Mouse (Mus musculus) bone marrow, adult 2 months (tissue): ENCODE measurements around the gene Fpgs. TPM values are rescaled to one million over a fixed set of nuclear protein-coding genes. Genes with fewer than 3 reads are reported as not detected.

Source experiments
- H3K27ac ChIP-seq: fragments of 200-500 bp; 2 replicates; pipeline ENCODE4 v1.5.1; 2012; ENCODE audit warnings: low read depth, mild to moderate bottlenecking, control low read depth, inconsistent platforms, low read length; ENCODE audit not compliant: control insufficient read depth, poor library complexity, insufficient read depth
- H3K4me1 ChIP-seq: fragments of 200-500 bp; 2 replicates; pipeline ENCODE4 v1.6.1; 2011; ENCODE audit warnings: low read length; ENCODE audit not compliant: control insufficient read depth, insufficient read depth
- H3K4me3 ChIP-seq: fragments of 200-500 bp; replicated peaks from 2 replicates; pipeline ENCODE3; 2011; ENCODE audit warnings: mild to moderate bottlenecking, low read depth, low read length, control low read depth; ENCODE audit not compliant: control insufficient read depth
- CTCF ChIP-seq: fragments of 200-500 bp; IDR thresholded peaks from 2 replicates; pipeline ENCODE4 v1.5.1; 2011; ENCODE audit warnings: low read length, control low read depth; ENCODE audit not compliant: control insufficient read depth, insufficient read depth
- POLR2A ChIP-seq: fragments of 200-500 bp; IDR thresholded peaks from 2 replicates; pipeline ENCODE4 v1.6.1; 2011; ENCODE audit warnings: low read depth, mild to moderate bottlenecking, control low read depth, low read length, borderline replicate concordance; ENCODE audit not compliant: control insufficient read depth
- WGBS: fragments of 180-500 bp; shearing (Covaris S2); methylation state at CpG from one replicate; pipeline ENCODE4 v1.1.7; 2018; 5-methylcytosine and 5-hydroxymethylcytosine counted together
- polyA plus RNA-seq: library from polyadenylated mRNA; stranded (reverse); fragments of >200 nt; gene quantifications from 2 replicates; pipeline ENCODE4 v1.2.4, GENCODE M21; 2011; ENCODE audit warnings: low replicate concordance; ENCODE audit not compliant: missing spikeins, insufficient read depth, insufficient read length

Gene Fpgs
- 14.9 and 24.4 TPM in 2 replicates for polyA plus RNA-seq

DNA sequence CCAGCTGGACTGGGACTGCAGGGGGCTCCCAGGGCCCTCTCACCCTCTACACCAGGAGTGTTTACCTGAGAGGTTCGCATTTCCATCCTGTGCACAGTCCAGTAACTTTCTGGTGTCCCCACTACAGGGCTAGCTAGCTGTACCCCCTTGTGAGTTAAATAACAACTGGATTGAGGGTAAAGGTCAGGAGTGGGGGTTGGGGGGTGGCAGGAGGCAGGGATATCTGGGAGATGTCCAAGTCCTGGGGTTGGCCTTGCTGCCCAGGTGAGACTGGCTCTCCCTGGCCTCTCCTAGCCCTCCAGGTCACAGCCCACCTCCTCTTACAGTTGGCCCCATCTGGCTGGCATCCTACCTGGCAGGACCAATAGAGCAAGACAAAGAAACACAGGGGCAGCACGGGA lies at the start of gene Fpgs:
Gene Fpgs, minus strand, starts transcription at position 125 of the 401 bp plus-strand sequence.
- WGBS = 79% methylated on average over 2 of the region's 2 CpGs
- no peaks in the 10 kb centered on the region for H3K4me1 ChIP-seq
- no peak within 1 kb of the TSS for H3K27ac ChIP-seq
- no peak within 1 kb of the TSS for H3K4me3 ChIP-seq
- TF ChIP-seq POLR2A (no peak), CTCF (no peak)

DNA sequence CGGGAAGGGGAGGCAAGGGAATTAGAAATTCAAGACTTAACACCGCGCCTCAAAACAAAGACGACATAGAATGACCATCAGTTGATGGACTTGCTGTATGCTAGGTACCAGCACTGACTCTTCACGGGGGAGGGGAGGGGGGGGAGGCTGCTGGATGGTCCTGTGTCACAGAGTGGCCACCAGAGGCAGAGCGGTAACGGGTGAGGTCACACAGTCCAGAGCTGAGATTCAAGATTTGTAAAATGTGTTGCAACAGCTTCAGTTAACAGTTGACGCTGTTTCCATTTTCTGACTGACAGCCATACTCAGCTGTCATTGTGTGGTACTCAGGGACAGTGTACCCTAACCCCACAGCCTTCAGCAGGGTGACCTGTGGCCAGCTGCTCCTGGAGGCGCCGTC lies 48.2 kb upstream of the Fpgs start:
- 69% methylated on average over 10 of the region's 10 CpGs for WGBS
- TF ChIP-seq POLR2A = no peak
- TF ChIP-seq CTCF = no peak
- Histone ChIP-seq H3K27ac (no peak overlapping the region), H3K4me1 (no peaks in the 10 kb centered on the region), H3K4me3 (no peak overlapping the region)

DNA sequence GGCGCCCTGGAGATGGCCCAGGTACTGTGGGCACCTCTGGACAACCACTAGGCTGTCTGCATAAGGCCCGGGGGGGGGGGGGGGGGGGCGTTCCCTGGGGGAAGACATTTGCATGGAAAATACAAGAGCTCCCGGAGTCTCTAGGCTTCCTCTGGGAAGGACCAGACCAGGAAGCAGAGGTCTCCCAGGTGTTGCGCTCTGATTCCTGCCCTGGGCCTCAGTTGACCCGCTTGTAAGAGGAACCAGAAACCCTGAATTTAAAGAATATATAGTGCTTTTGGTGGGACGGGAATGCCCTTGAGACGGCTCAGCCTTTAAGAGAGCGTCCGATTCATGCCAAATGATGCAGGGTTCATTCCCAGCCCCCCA lies 47.7 kb upstream of the Fpgs start:
- TF ChIP-seq CTCF (no peak), POLR2A (no peak)
- Histone ChIP-seq H3K4me3 (no peak overlapping the region), H3K4me1 (no peaks in the 10 kb centered on the region), H3K27ac (no peak overlapping the region)
- 79% methylated on average over 10 of the region's 10 CpGs for WGBS

DNA sequence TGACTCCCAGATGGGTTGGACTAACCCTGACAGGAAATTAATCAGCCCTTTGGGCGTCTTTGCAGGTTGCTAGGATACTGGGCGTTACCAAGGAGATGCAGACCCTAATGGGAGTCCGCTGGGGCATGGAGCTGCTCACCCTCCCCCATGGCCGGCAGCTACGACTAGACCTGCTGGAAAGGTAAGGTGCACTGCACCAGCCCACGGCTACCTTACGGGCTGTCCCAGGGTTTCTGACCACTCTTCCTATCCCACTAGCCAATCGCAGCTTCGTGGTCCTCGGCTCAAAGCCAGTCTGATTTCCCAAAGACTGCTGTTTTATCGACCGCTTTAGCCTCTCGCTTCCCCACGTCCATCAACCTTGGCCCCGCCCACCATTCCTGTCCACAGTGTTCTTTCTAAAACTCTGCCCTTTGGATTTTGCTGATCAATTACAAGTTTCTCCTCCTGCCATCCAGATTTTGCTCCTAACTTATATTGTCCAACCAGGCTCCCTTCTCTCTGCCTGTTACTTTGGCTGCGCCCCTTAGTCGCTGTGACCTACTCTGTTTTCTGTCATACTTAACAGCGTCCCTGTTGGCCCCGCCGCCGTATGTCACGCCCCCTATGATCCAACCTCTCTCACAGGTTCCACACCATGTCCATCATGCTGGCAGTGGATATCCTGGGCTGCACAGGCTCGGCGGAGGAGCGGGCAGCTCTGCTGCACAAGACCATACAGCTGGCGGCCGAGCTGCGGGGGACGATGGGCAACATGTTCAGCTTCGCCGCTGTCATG lies 47.1 kb upstream of the Fpgs start:
- H3K4me3 ChIP-seq = no peak overlapping the region
- WGBS = 88% methylated on average over 31 of the region's 31 CpGs
- H3K4me1 ChIP-seq = no peaks in the 10 kb centered on the region
- no peak for TF ChIP-seq POLR2A
- TF ChIP-seq CTCF = no peak
- no peak overlapping the region for H3K27ac ChIP-seq

DNA sequence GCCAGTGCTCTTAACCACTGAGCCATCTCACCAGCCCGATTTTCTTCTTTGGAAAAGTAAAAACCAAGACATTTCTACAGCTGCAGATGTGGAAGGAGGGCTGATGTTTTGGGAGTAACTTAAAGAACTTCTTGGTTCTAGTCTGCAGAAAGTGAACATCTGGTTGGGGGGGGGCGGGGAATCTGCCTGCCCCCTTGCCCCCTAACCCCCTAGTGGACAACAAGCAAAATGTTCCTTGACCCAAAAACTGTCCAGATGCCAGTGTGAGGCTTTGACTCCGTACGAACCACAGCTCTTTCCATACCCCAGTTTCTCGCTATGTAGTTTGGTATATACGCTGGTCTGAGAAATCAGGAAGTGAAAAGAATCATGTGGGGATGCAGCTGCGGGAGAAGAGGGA lies 46.3 kb upstream of the Fpgs start:
- H3K4me1 ChIP-seq = no peaks in the 10 kb centered on the region
- WGBS = 71% methylated on average over 7 of the region's 7 CpGs
- no peak overlapping the region for H3K27ac ChIP-seq
- H3K4me3 ChIP-seq = no peak overlapping the region
- TF ChIP-seq POLR2A (no peak), CTCF (no peak)

DNA sequence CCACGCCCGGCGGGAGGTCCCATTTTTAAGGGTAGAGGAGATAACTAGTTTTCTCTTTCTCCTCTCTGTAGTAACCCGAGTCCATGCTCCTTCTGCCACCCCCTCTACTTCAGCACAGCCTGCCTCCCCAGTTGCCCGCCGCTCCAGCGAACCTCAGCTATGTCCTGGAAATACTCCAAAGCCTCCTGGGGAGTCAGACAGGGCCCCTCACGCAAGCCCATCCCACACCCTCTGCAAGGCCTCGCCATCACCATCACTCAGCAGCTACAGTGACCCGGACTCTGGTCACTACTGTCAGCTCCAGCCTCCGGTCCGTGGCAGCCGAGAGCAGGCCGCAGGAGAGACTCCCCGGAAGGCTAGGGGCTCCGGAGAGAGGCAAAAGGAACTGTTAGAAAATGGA lies 45.1 kb upstream of the Fpgs start:
- H3K27ac ChIP-seq = no peak overlapping the region
- no peak overlapping the region for H3K4me3 ChIP-seq
- TF ChIP-seq POLR2A = no peak
- H3K4me1 ChIP-seq = no peaks in the 10 kb centered on the region
- 90% methylated on average over 16 of the region's 16 CpGs for WGBS

DNA sequence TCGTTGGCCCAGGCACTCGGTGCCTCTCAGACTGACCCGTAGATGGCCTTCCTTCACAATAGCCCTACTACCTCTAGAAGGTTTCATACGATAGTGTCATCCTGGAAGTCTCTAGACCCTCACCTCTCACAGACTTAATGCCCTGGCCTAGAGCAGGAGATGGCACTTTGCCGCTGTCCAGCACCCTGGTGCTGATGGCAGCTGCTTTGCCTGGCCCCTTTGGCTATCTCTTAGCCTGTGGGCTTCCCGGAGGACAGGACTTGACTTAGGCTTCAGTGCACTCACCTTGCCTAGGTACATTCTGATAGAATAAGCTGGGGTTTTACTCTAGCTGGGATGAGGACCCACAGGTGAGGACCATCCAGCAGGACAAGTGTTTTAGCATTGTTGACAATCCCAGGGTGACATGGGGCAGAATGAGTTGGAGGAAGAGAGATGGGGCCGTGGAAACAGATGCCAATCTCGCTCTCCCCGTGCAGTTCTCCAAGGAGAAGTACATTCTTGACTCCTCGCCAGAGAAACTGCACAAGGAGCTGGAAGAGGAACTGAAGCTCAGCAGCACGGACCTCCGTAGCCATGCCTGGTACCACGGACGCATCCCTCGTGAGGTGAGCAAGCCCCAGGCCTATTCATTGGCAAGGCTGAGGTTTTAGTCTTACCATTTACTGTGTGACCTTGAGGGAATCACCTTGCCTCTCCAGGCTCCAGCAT lies 40.5 kb upstream of the Fpgs start:
- 49% methylated on average over 15 of the region's 15 CpGs for WGBS
- TF ChIP-seq CTCF (no peak), POLR2A (no peak)
- H3K4me3 ChIP-seq = no peak overlapping the region
- H3K4me1 ChIP-seq = no peaks in the 10 kb centered on the region
- H3K27ac ChIP-seq = no peak overlapping the region

DNA sequence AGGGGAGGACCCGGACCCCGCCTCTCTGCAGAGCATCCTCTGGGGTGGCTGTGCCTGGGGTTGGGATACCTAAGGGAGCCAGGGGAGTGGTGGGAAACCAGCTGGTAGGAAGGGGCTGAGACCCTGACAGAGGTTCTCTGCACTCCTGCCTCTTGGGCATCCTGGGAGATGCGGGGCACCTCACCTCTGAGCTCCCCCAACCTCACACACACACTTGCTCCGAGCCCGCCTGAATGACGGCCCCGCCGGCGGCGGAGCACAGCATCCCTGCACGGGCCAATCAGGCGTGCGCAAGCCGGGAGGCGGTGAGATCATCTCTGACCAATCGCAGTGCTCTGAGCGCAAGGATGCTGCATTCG lies 38.2 kb upstream of the Fpgs start:
- Histone ChIP-seq H3K4me1 (no peaks in the 10 kb centered on the region), H3K4me3 (no peak overlapping the region), H3K27ac (no peak overlapping the region; the same call in 1 of the 2 replicates)
- WGBS = 92% methylated on average over 18 of the region's 18 CpGs
- TF ChIP-seq CTCF = no peak
- no peak for TF ChIP-seq POLR2A
